Mouse (Mus musculus): ENCODE measurements around the gene Zfp335.

GRCm38 (mm10) chr2:164868491-164868890 lies 43.1 kb downstream of the Zfp335 start:
- TF ChIP-seq POLR2A (IDR thresholded peaks at IDR 0.05; ENCODE audit: extremely low read depth, insufficient read depth, low read length) (no peak), CTCF (IDR thresholded peaks at IDR 0.05; ENCODE audit: low read depth, low read length) (no peak)

Data from liver, adult 2 months (tissue).